In the genomic region with DNA sequence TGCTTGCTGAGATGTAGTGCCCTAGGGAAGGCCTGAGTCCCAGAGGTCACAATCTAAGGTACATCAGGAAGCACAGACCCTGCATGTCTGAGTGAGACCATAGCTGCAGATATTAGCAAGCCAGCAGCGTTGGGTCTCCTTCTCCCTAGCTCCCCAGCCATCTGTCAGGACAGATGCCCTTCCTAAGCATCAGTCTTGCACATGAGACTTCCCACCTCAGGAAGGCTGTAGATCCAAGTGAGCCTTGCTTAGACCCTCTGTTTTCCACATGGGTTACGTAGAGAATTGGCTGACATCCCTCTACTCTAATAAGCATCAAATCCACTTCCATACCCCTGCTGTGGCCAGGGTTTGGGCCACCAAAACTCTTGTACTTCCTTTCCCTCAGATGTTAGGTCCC, we compare ENCODE assay signal across 23 mouse cellular contexts.
A peak's percentile ranks its signal among the peaks of the same experiment; 100 is the strongest.
DNase-seq lines count a peak whose midpoint lies in the region; ATAC-seq and TF ChIP-seq lines count a peak whose summit lies in the region.
"Had no signal": no experiment of that assay in that cellular context is flagged by ENCODE, and none has a peak within 500 bp of the region (broad histone marks: within the 10 kb centered on the region; RNA-seq: fewer than 3 reads in every experiment).

No protein-coding gene starts in this region.

- H3K9me3 ChIP-seq in hindbrain, postnatal 0 days (ENCODE audit: low read length) = no peaks in the 10 kb centered on the region
- no peaks in the 10 kb centered on the region for H3K9me3 ChIP-seq in hindbrain, embryonic 14.5 days (ENCODE audit: control insufficient read depth, low read length)
- H3K9me3 ChIP-seq in midbrain, postnatal 0 days (ENCODE audit: low read length) = no peaks in the 10 kb centered on the region
- H3K9me3 ChIP-seq in midbrain, embryonic 13.5 days = no peaks in the 10 kb centered on the region
- H3K9me3 ChIP-seq: embryonic facial prominence, embryonic 10.5 days; embryonic facial prominence, embryonic 12.5 days; forebrain, embryonic 13.5 days; forebrain, embryonic 15.5 days had no signal

- no peak for TF ChIP-seq CTCF in hindbrain, postnatal 0 days (IDR thresholded peaks at IDR 0.05; ENCODE audit: low read depth)
- TF ChIP-seq CTCF in midbrain, postnatal 0 days (IDR thresholded peaks at IDR 0.05) = no peak

- H3K4me2 ChIP-seq in hindbrain, postnatal 0 days (ENCODE audit: low read depth, low read length) = no peak overlapping the region
- no peak overlapping the region for H3K4me2 ChIP-seq in hindbrain, embryonic 14.5 days (replicated peaks)
- H3K4me2 ChIP-seq in midbrain, postnatal 0 days (ENCODE audit: low read depth, low read length, poor library complexity, severe bottlenecking) = no peak overlapping the region
- H3K4me2 ChIP-seq in midbrain, embryonic 13.5 days (replicated peaks) = no peak overlapping the region
- H3K4me2 ChIP-seq: embryonic facial prominence, embryonic 12.5 days; forebrain, embryonic 13.5 days; forebrain, embryonic 15.5 days had no signal

- no peaks in the 10 kb centered on the region for H3K36me3 ChIP-seq in hindbrain, postnatal 0 days (ENCODE audit: insufficient read depth, low read length)
- no peaks in the 10 kb centered on the region for H3K36me3 ChIP-seq in hindbrain, embryonic 14.5 days (replicated peaks; ENCODE audit: control insufficient read depth, insufficient read depth)
- no peaks in the 10 kb centered on the region for H3K36me3 ChIP-seq in midbrain, postnatal 0 days (ENCODE audit: insufficient read depth, low read length)
- no peaks in the 10 kb centered on the region for H3K36me3 ChIP-seq in midbrain, embryonic 13.5 days
- H3K36me3 ChIP-seq: embryonic facial prominence, embryonic 10.5 days; embryonic facial prominence, embryonic 12.5 days; forebrain, embryonic 15.5 days; G1E had no signal

- no peak for ATAC-seq in hindbrain, postnatal 0 days
- no peak for ATAC-seq in hindbrain, embryonic 14.5 days (ENCODE audit: low FRiP score)
- ATAC-seq in midbrain, postnatal 0 days (ENCODE audit: low FRiP score) = no peak
- ATAC-seq in midbrain, embryonic 13.5 days = no peak
- ATAC-seq: activated CD4-positive, CD25-positive, alpha-beta regulatory T cell, adult 4 months; CD4-positive, CD25-positive, alpha-beta regulatory T cell, adult 4 months; forebrain, embryonic 13.5 days; forebrain, embryonic 15.5 days; forebrain, postnatal 0 days; Patski had no signal

- no peaks in the 10 kb centered on the region for H3K27me3 ChIP-seq in hindbrain, postnatal 0 days (ENCODE audit: insufficient read depth, low read length)
- H3K27me3 ChIP-seq in hindbrain, embryonic 14.5 days (ENCODE audit: control insufficient read depth, insufficient read depth, low read length) = no peaks in the 10 kb centered on the region
- H3K27me3 ChIP-seq in midbrain, postnatal 0 days (ENCODE audit: insufficient read depth, low read length) = no peaks in the 10 kb centered on the region
- H3K27me3 ChIP-seq in midbrain, embryonic 13.5 days = no peaks in the 10 kb centered on the region
- H3K27me3 ChIP-seq: embryonic facial prominence, embryonic 12.5 days; forebrain, embryonic 13.5 days; forebrain, embryonic 15.5 days; Patski had no signal

- peak; percentile 23 to 64 for DNase-seq in cerebellum, postnatal 10 days
- no peak for DNase-seq in cerebellum, adult 11-12 months
- DNase-seq in hindbrain, postnatal 0 days (ENCODE audit: low spot score) = peak; percentile 42
- no peak for DNase-seq in hindbrain, embryonic 14.5 days (ENCODE audit: low spot score)
- peak; percentile 54 for DNase-seq in midbrain, postnatal 0 days (ENCODE audit: low spot score)
- DNase-seq: adrenal gland, adult 8-10 months; adrenal gland, postnatal 14 days; adrenal gland, postnatal 36 days; B cell, adult 2 months; cerebellum, adult 18-20 months; cerebellum, adult 8-10 months; cerebellum, adult 9-11 months; cerebellum, postnatal 25 days; forebrain, postnatal 0 days had no signal

- 64% methylated on average over 2 of the region's 2 CpGs for WGBS in hindbrain, postnatal 0 days
- 83% methylated on average over 2 of the region's 2 CpGs for WGBS in hindbrain, embryonic 14.5 days
- WGBS in midbrain, postnatal 0 days = 74% methylated on average over 2 of the region's 2 CpGs
- WGBS in midbrain, embryonic 13.5 days = 80% methylated on average over 2 of the region's 2 CpGs

- no peak overlapping the region for H3K9ac ChIP-seq in hindbrain, postnatal 0 days (replicated peaks; ENCODE audit: low read length)
- H3K9ac ChIP-seq in hindbrain, embryonic 14.5 days = no peak overlapping the region
- no peak overlapping the region for H3K9ac ChIP-seq in midbrain, postnatal 0 days (replicated peaks; ENCODE audit: low read length, poor library complexity, severe bottlenecking)
- H3K9ac ChIP-seq in midbrain, embryonic 13.5 days (replicated peaks) = no peak overlapping the region
- H3K9ac ChIP-seq: embryonic facial prominence, embryonic 12.5 days; forebrain, embryonic 13.5 days; forebrain, embryonic 15.5 days; forebrain, postnatal 0 days had no signal

- no peak overlapping the region for H3K4me3 ChIP-seq in hindbrain, postnatal 0 days (ENCODE audit: low read length)
- H3K4me3 ChIP-seq in hindbrain, embryonic 14.5 days (replicated peaks; ENCODE audit: low read length) = no peak overlapping the region
- H3K4me3 ChIP-seq in midbrain, postnatal 0 days (ENCODE audit: low read depth, low read length) = no peak overlapping the region
- no peak overlapping the region for H3K4me3 ChIP-seq in midbrain, embryonic 13.5 days (replicated peaks)
- H3K4me3 ChIP-seq: embryonic facial prominence, embryonic 10.5 days; embryonic facial prominence, embryonic 12.5 days; forebrain, embryonic 13.5 days; forebrain, embryonic 15.5 days had no signal

- no peak overlapping the region for H3K27ac ChIP-seq in hindbrain, postnatal 0 days
- H3K27ac ChIP-seq in hindbrain, embryonic 14.5 days = no peak overlapping the region
- no peak overlapping the region for H3K27ac ChIP-seq in midbrain, postnatal 0 days (ENCODE audit: low read depth, low read length)
- no peak overlapping the region for H3K27ac ChIP-seq in midbrain, embryonic 13.5 days
- H3K27ac ChIP-seq: embryonic facial prominence, embryonic 10.5 days; embryonic facial prominence, embryonic 12.5 days; forebrain, embryonic 13.5 days; forebrain, embryonic 15.5 days had no signal

- no peaks in the 10 kb centered on the region; the same call in 1 of the 2 replicates for H3K4me1 ChIP-seq in hindbrain, postnatal 0 days (ENCODE audit: insufficient read depth, low read length)
- H3K4me1 ChIP-seq in hindbrain, embryonic 14.5 days (replicated peaks; ENCODE audit: control insufficient read depth, insufficient read depth, low read length) = 0 out of 2 replicates have a peak, but pooled peaks cover 4% of the 10 kb centered on the region
- peaks cover 4% of the 10 kb centered on the region; the same call in 1 of the 2 replicates for H3K4me1 ChIP-seq in midbrain, postnatal 0 days (ENCODE audit: insufficient read depth, low read length)
- peaks cover 9% of the 10 kb centered on the region for H3K4me1 ChIP-seq in midbrain, embryonic 13.5 days (replicated peaks)
- H3K4me1 ChIP-seq: embryonic facial prominence, embryonic 12.5 days; forebrain, embryonic 15.5 days had no signal

Comparison
In these comparisons a context has a peak if more than half of its experiments do, and no peak if none do; other contexts are left out.
1. DNase-seq: peak in cerebellum, postnatal 10 days (2 of 2), hindbrain, postnatal 0 days (single experiment) and midbrain, postnatal 0 days (single experiment); none in cerebellum, adult 11-12 months (single experiment) and hindbrain, embryonic 14.5 days (single experiment).